Mouse (Mus musculus): ENCODE data around the gene Chic2. TPM values are rescaled to one million over a fixed set of nuclear protein-coding genes. Genes with fewer than 3 reads are reported as not detected.

Chic2 gene
- total and polyA plus RNA-seq, 3 experiments: 33.4 to 100 (median 41.1) TPM

DNA sequence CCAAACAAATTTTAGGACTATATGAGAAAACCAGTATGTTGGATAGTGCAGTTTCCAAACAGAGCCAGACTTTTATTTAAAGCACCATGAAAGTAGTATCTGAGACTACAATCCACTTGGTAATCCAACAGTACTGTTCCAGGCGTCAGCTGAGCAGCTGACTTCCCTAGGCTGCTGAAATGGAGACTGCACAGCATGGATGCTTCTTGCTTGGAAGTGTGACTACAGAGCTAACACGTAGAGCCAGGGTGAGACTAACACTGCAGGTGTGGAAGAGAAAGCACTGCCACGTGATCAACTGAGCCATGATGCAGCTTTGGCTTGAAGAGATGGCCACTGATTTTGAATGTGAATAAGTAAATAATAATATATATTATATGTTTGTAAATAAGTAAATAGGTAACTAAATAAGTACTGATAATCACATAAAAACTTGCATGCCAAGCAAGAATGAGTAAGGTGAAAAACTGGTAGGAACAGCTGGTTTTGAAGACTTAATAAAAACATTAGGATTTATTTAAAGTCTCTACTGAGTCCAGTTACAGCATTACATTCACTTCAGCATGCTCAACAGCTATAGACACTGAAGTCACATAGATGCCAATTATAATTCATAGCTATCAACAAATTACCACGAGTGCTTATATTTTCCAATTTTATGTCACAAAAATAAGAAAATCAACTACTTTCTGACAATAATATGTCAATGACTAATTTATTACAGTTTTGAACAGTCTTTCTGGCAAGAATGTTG, 32.4 kb downstream of the Chic2 start:
- Histone ChIP-seq H3K9ac (ENCODE audit: control insufficient read depth, low read depth, low read length, poor library complexity, severe bottlenecking) (no peak overlapping the region), H3K4me3 (ENCODE audit: control insufficient read depth in 1 of 2, insufficient read depth in 1 of 2, low read depth in 2 of 2, low read length in 2 of 2) (no peak overlapping the region), H3K79me2 (ENCODE audit: control insufficient read depth, insufficient read depth, low read length, poor library complexity) (no peaks in the 10 kb centered on the region), H3K27ac (ENCODE audit: control insufficient read depth, low read depth, low read length) (no peak overlapping the region), H3K9me3 (replicated peaks; ENCODE audit: insufficient read depth, low read length) (no peaks in the 10 kb centered on the region), H3K36me3 (ENCODE audit: control insufficient read depth in 1 of 2, insufficient read depth in 2 of 2, low read length in 2 of 2) (peaks cover 0 to 23% of the 10 kb centered on the region in 2 experiments; a peak in 3 of 4 replicates), H3K27me3 (ENCODE audit: control insufficient read depth in 1 of 2, insufficient read depth in 2 of 2, low read length in 2 of 2) (no peaks in the 10 kb centered on the region), H3K4me1 (ENCODE audit: control insufficient read depth in 1 of 2, insufficient read depth in 2 of 2, low read length in 2 of 2) (no peaks in the 10 kb centered on the region)
- TF ChIP-seq MYC (IDR thresholded peaks at IDR 0.05; ENCODE audit: low read depth, low read length) (no peak), MAFK (IDR thresholded peaks at IDR 0.05; ENCODE audit: borderline replicate concordance, low read depth, low read length) (no peak), TCF12 (IDR thresholded peaks at IDR 0.05; ENCODE audit: low read depth, low read length) (no peak), ZKSCAN1 (IDR thresholded peaks at IDR 0.05; ENCODE audit: low read depth, low read length) (no peak), UBTF (IDR thresholded peaks at IDR 0.05; ENCODE audit: borderline replicate concordance, insufficient read depth, low read depth, low read length) (no peak), USF2 (IDR thresholded peaks at IDR 0.05; ENCODE audit: borderline replicate concordance in 1 of 2, insufficient read depth in 1 of 2, low read depth in 1 of 2, low read length in 2 of 2) (no peak), GATA1 (IDR thresholded peaks at IDR 0.05; ENCODE audit: low read depth, low read length) (no peak), JUND (IDR thresholded peaks at IDR 0.05; ENCODE audit: low read depth, low read length) (no peak), ZC3H11A (IDR thresholded peaks at IDR 0.05; ENCODE audit: low read depth, low read length) (no peak), POLR2A (IDR thresholded peaks at IDR 0.05; ENCODE audit: control insufficient read depth in 1 of 2, insufficient read depth in 1 of 2, low read depth in 1 of 2, low read length in 2 of 2, poor library complexity in 1 of 2) (no peak), RAD21 (IDR thresholded peaks at IDR 0.05; ENCODE audit: low read depth, low read length) (no peak), POLR2AphosphoS5 (IDR thresholded peaks at IDR 0.05; ENCODE audit: borderline replicate concordance, low read depth, low read length) (no peak), POLR2AphosphoS2 (IDR thresholded peaks at IDR 0.05; ENCODE audit: low read length) (no peak), NELFE (IDR thresholded peaks at IDR 0.05; ENCODE audit: low read depth, low read length) (no peak), SMC3 (IDR thresholded peaks at IDR 0.05; ENCODE audit: low read depth, low read length) (no peak)
- no peak for DNase-seq (ENCODE audit: low read depth, low spot score)

DNA sequence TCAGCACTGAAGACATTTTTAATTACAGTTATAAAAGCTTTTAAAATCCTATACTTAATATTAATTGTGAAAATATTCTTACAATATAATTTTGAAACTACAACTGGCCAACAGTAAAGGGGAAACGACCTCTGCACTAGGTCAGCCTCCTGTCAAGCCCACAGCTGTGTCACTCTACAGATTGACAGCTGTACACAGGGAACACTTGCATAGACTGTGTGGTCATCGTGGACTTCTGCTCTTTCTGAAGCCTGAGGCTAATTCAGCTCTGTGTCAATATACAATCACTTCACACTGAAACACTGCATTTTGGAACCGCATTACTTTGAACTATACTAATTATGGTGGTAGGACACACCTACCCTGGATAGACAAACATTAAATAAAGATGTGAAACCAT, 39.8 kb downstream of the Chic2 start:
- Histone ChIP-seq H3K27me3 (ENCODE audit: control insufficient read depth in 1 of 2, insufficient read depth in 2 of 2, low read length in 2 of 2) (no peaks in the 10 kb centered on the region), H3K9me3 (replicated peaks; ENCODE audit: insufficient read depth, low read length) (no peaks in the 10 kb centered on the region), H3K4me3 (ENCODE audit: control insufficient read depth in 1 of 2, insufficient read depth in 1 of 2, low read depth in 2 of 2, low read length in 2 of 2) (no peak overlapping the region), H3K36me3 (ENCODE audit: control insufficient read depth in 1 of 2, insufficient read depth in 2 of 2, low read length in 2 of 2) (peaks cover 0 to 19% of the 10 kb centered on the region in 2 experiments; a peak in 2 of 4 replicates), H3K4me1 (ENCODE audit: control insufficient read depth in 1 of 2, insufficient read depth in 2 of 2, low read length in 2 of 2) (no peaks in the 10 kb centered on the region; a peak in 1 of 4 replicates), H3K27ac (ENCODE audit: control insufficient read depth, low read depth, low read length) (no peak overlapping the region), H3K9ac (ENCODE audit: control insufficient read depth, low read depth, low read length, poor library complexity, severe bottlenecking) (no peak overlapping the region), H3K79me2 (ENCODE audit: control insufficient read depth, insufficient read depth, low read length, poor library complexity) (no peaks in the 10 kb centered on the region)
- TF ChIP-seq MYB (IDR thresholded peaks at IDR 0.05; ENCODE audit: low read depth, low read length): no peak
- TF ChIP-seq MAX (IDR thresholded peaks at IDR 0.05; ENCODE audit: low read length): no peak
- TF ChIP-seq POLR2AphosphoS2 (IDR thresholded peaks at IDR 0.05; ENCODE audit: low read length): no peak
- no peak for DNase-seq (ENCODE audit: low read depth, low spot score)

All from MEL (cell line).